Mouse (Mus musculus) erythroblast, embryonic 14.5 days (primary cell): ENCODE results near the gene Gm21969. TPM values are rescaled to one million over a fixed set of nuclear protein-coding genes. Genes with fewer than 3 reads are reported as not detected.

Experiments used
- H3K27me3 ChIP-seq: 2 replicates; pipeline ENCODE4 v1.6.1; 2012; ENCODE audit warnings: inconsistent platforms; ENCODE audit not compliant: control insufficient read depth
- H3K36me3 ChIP-seq: 2 replicates; pipeline ENCODE4 v1.6.1; 2012; ENCODE audit warnings: mild to moderate bottlenecking, inconsistent platforms; ENCODE audit not compliant: control insufficient read depth
- H3K4me1 ChIP-seq: 2 replicates; pipeline ENCODE4 v1.6.1; 2012; ENCODE audit warnings: inconsistent platforms; ENCODE audit not compliant: control insufficient read depth
- H3K4me3 ChIP-seq: replicated peaks from 2 replicates; pipeline ENCODE3; 2012; ENCODE audit warnings: moderate library complexity, mild to moderate bottlenecking, inconsistent platforms
- H3K9me3 ChIP-seq: 2 replicates; pipeline ENCODE4 v1.6.1; 2012; ENCODE audit warnings: low read length, inconsistent platforms, mixed read lengths; ENCODE audit not compliant: control insufficient read depth
- GATA1 ChIP-seq: IDR thresholded peaks from 2 replicates; pipeline ENCODE4 v1.6.1; 2012; ENCODE audit warnings: low read length, inconsistent platforms, mixed read lengths
- TAL1 ChIP-seq: IDR thresholded peaks from 3 replicates; pipeline ENCODE4 v1.6.1; 2012; ENCODE audit warnings: low read length, inconsistent platforms, mixed read lengths
- polyA plus RNA-seq: library from polyadenylated mRNA; stranded (reverse); fragments of >175 nt; gene quantifications from 2 replicates; pipeline ENCODE4 v1.2.3, GENCODE M21; 2012

Gene Gm21969
- polyA plus RNA-seq, 1 experiment, result 0.14 TPM

GRCm38 (mm10) chr4:139575673-139576003 is 27.3 kb upstream of the Gm21969 start:
- TF ChIP-seq TAL1, result no peak
- TF ChIP-seq GATA1, result no peak
- H3K4me1 ChIP-seq, result peaks cover 19% of the 10 kb centered on the region
- H3K9me3 ChIP-seq, result peaks cover 16% of the 10 kb centered on the region
- H3K27me3 ChIP-seq, result peaks cover 74% of the 10 kb centered on the region
- no peaks in the 10 kb centered on the region for H3K36me3 ChIP-seq
- peak overlapping the region; percentile 62 for H3K4me3 ChIP-seq

- H3K27me3 ChIP-seq, result peaks cover 75% of the 10 kb centered on the region
- H3K9me3 ChIP-seq, result peaks cover 16% of the 10 kb centered on the region
- H3K4me1 ChIP-seq, result peaks cover 19% of the 10 kb centered on the region
- no peak for TF ChIP-seq TAL1
- no peak for TF ChIP-seq GATA1
- H3K36me3 ChIP-seq, result no peaks in the 10 kb centered on the region
- H3K4me3 ChIP-seq, result no peak overlapping the region
Observed at GRCm38 (mm10) chr4:139576251-139576880, 26.6 kb upstream of the Gm21969 start.

GRCm38 (mm10) chr4:139577006-139577405 is 26.0 kb upstream of the Gm21969 start:
- Histone ChIP-seq H3K4me3 (no peak overlapping the region), H3K36me3 (no peaks in the 10 kb centered on the region), H3K27me3 (peaks cover 70% of the 10 kb centered on the region), H3K4me1 (peaks cover 19% of the 10 kb centered on the region), H3K9me3 (peaks cover 16% of the 10 kb centered on the region)
- TF ChIP-seq TAL1 (no peak), GATA1 (no peak)

GRCm38 (mm10) chr4:139578389-139578788 is 24.6 kb upstream of the Gm21969 start:
- H3K4me1 ChIP-seq, result peaks cover 19% of the 10 kb centered on the region
- peaks cover 59% of the 10 kb centered on the region for H3K27me3 ChIP-seq
- no peak for TF ChIP-seq TAL1
- TF ChIP-seq GATA1, result no peak
- peaks cover 16% of the 10 kb centered on the region for H3K9me3 ChIP-seq
- H3K36me3 ChIP-seq, result no peaks in the 10 kb centered on the region
- no peak overlapping the region for H3K4me3 ChIP-seq

GRCm38 (mm10) chr4:139579003-139579402 is 24.0 kb upstream of the Gm21969 start:
- no peak for TF ChIP-seq GATA1
- TF ChIP-seq TAL1, result no peak
- Histone ChIP-seq H3K27me3 (peaks cover 53% of the 10 kb centered on the region), H3K9me3 (peaks cover 16% of the 10 kb centered on the region), H3K4me1 (peaks cover 14% of the 10 kb centered on the region), H3K4me3 (no peak overlapping the region), H3K36me3 (no peaks in the 10 kb centered on the region)

GRCm38 (mm10) chr4:139579466-139579865 is 23.5 kb upstream of the Gm21969 start:
- TF ChIP-seq GATA1 (no peak), TAL1 (no peak)
- Histone ChIP-seq H3K27me3 (peaks cover 49% of the 10 kb centered on the region), H3K36me3 (no peaks in the 10 kb centered on the region), H3K4me1 (peaks cover 10% of the 10 kb centered on the region), H3K9me3 (peaks cover 11% of the 10 kb centered on the region), H3K4me3 (no peak overlapping the region)

- H3K4me1 ChIP-seq, result no peaks in the 10 kb centered on the region; the same call in none of the 2 replicates
- H3K4me3 ChIP-seq, result no peak overlapping the region
- no peaks in the 10 kb centered on the region for H3K36me3 ChIP-seq
- TF ChIP-seq TAL1 (no peak), GATA1 (no peak)
- H3K9me3 ChIP-seq, result no peaks in the 10 kb centered on the region
- peaks cover 35% of the 10 kb centered on the region for H3K27me3 ChIP-seq
Observed at GRCm38 (mm10) chr4:139580663-139581336, 22.2 kb upstream of the Gm21969 start.

- Histone ChIP-seq H3K9me3 (no peaks in the 10 kb centered on the region), H3K36me3 (no peaks in the 10 kb centered on the region), H3K27me3 (peaks cover 28% of the 10 kb centered on the region), H3K4me1 (no peaks in the 10 kb centered on the region; the same call in none of the 2 replicates), H3K4me3 (no peak overlapping the region)
- TF ChIP-seq GATA1, result no peak
- TF ChIP-seq TAL1, result no peak
Observed at GRCm38 (mm10) chr4:139581427-139582051, 21.4 kb upstream of the Gm21969 start.

- H3K27me3 ChIP-seq, result peaks cover 20% of the 10 kb centered on the region
- no peaks in the 10 kb centered on the region for H3K9me3 ChIP-seq
- no peaks in the 10 kb centered on the region for H3K36me3 ChIP-seq
- H3K4me3 ChIP-seq, result no peak overlapping the region
- TF ChIP-seq TAL1 (no peak), GATA1 (no peak)
- no peaks in the 10 kb centered on the region; the same call in none of the 2 replicates for H3K4me1 ChIP-seq
Observed at GRCm38 (mm10) chr4:139582346-139582745, 20.6 kb upstream of the Gm21969 start.
